Mouse (Mus musculus) small intestine, adult 2 months (tissue): ENCODE measurements around the gene Scai. TPM values are rescaled to one million over a fixed set of nuclear protein-coding genes. Genes with fewer than 3 reads are reported as not detected.

Experiments
- H3K27ac ChIP-seq: fragments of 200-500 bp; 2 replicates; pipeline ENCODE4 v1.5.1; 2012; ENCODE audit warnings: low read depth, low read length, control low read depth, inconsistent platforms; ENCODE audit not compliant: insufficient read depth
- H3K27me3 ChIP-seq: fragments of 200-500 bp; 2 replicates; pipeline ENCODE4 v1.6.1; 2012; ENCODE audit warnings: mild to moderate bottlenecking, moderate library complexity, low read length, inconsistent platforms; ENCODE audit not compliant: control insufficient read depth, insufficient read depth
- H3K36me3 ChIP-seq: fragments of 200-500 bp; 2 replicates; pipeline ENCODE4 v1.6.1; 2012; ENCODE audit warnings: mild to moderate bottlenecking, low read length, control low read depth, inconsistent platforms; ENCODE audit not compliant: control insufficient read depth, insufficient read depth
- H3K4me1 ChIP-seq: fragments of 200-500 bp; 2 replicates; pipeline ENCODE4 v1.6.1; 2012; ENCODE audit warnings: low read length, inconsistent platforms, mixed read lengths; ENCODE audit not compliant: control insufficient read depth, insufficient read depth, insufficient read length
- H3K4me3 ChIP-seq: fragments of 200-500 bp; 2 replicates; pipeline ENCODE4 v1.5.1; 2012; ENCODE audit warnings: low read depth, mild to moderate bottlenecking, control low read depth, inconsistent platforms, low read length, moderate library complexity
- CTCF ChIP-seq: fragments of 200-500 bp; IDR thresholded peaks from 2 replicates; pipeline ENCODE4 v1.5.1; 2012; ENCODE audit warnings: low read depth, mild to moderate bottlenecking, control low read depth, inconsistent platforms, low read length, moderate library complexity, mixed read lengths; ENCODE audit not compliant: insufficient replicate concordance, insufficient read length; ENCODE audit errors: extremely low read depth
- POLR2A ChIP-seq: fragments of 200-500 bp; IDR thresholded peaks from 2 replicates; pipeline ENCODE4 v1.6.1; 2012; ENCODE audit warnings: low read depth, mild to moderate bottlenecking, control low read depth, inconsistent platforms, low read length, moderate library complexity
- WGBS: fragments of 180-500 bp; shearing (Covaris S2); methylation state at CpG from one replicate; pipeline ENCODE4 v1.1.7; 2018; 5-methylcytosine and 5-hydroxymethylcytosine counted together
- polyA plus RNA-seq: library from polyadenylated mRNA; depleted of rRNA; stranded (reverse); fragments of >200 nt; gene quantifications from 2 replicates; pipeline ENCODE4 v1.2.3, GENCODE M21; 2012

Gene Scai
- polyA plus RNA-seq, 1 experiment, result 0.24 TPM

- Histone ChIP-seq H3K36me3 (no peaks in the 10 kb centered on the region), H3K4me1 (peaks cover 3% of the 10 kb centered on the region; the same call in 1 of the 2 replicates), H3K4me3 (no peak overlapping the region), H3K27ac (no peak overlapping the region), H3K27me3 (no peaks in the 10 kb centered on the region)
- no peak for TF ChIP-seq POLR2A
- TF ChIP-seq CTCF, result no peak
- 92% methylated on average over 4 of the region's 4 CpGs for WGBS
Observed at GRCm38 (mm10) chr2:39217150-39217549, 26.6 kb upstream of the Scai start.

DNA sequence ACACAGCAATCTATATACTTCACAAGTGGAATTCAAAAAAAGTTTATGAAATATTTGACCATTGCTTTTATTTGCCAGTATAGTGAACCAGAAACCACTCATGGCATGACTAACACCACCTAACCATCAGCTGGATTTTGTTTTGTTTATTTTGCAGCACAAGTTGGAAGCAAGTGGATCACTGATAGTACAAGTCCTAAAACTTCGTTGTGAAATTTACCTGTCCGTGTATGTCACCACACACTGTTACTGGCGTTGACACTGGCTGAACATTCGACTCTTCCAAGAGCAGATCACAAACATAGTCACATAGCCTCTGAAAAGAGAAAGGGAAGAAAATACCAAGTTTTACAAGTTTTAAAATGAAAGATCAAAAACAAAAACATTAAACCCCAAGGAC is 20.2 kb upstream of the Scai start:
- Histone ChIP-seq H3K36me3 (peaks cover 8% of the 10 kb centered on the region), H3K27ac (no peak overlapping the region), H3K4me3 (no peak overlapping the region), H3K27me3 (no peaks in the 10 kb centered on the region), H3K4me1 (no peaks in the 10 kb centered on the region)
- 81% methylated on average over 4 of the region's 4 CpGs for WGBS
- TF ChIP-seq CTCF (no peak), POLR2A (no peak)

- no peaks in the 10 kb centered on the region for H3K27me3 ChIP-seq
- H3K4me1 ChIP-seq, result 0 out of 2 replicates have a peak, but pooled peaks cover 1% of the 10 kb centered on the region
- no peak overlapping the region for H3K4me3 ChIP-seq
- H3K27ac ChIP-seq, result no peak overlapping the region
- WGBS, result 91% methylated on average over 2 of the region's 2 CpGs
- peaks cover 26% of the 10 kb centered on the region for H3K36me3 ChIP-seq
- TF ChIP-seq CTCF (no peak), POLR2A (no peak)
Observed at GRCm38 (mm10) chr2:39203359-39203758, 12.8 kb upstream of the Scai start.

DNA sequence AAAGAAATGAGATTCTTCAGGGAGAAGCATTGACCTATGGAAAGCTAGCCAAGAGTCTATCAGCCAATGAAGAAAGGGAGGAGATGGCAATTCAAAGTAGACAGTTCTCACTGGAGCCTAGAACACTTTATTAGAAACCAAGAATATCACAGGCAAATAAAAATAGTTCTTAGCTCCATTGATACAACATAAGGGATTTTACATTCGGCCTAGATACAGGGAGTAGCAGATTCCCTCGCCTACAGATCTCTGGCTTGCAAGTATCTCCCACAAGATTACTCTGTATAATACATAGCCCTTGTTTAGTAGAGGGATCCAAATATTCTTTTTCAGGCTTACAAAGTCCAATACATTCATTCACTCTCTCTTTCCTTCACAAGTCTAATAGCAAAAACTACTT is 4.3 kb upstream of the Scai start:
- Histone ChIP-seq H3K4me1 (no peaks in the 10 kb centered on the region; the same call in 1 of the 2 replicates), H3K4me3 (no peak overlapping the region), H3K27me3 (no peaks in the 10 kb centered on the region), H3K27ac (no peak overlapping the region), H3K36me3 (peaks cover 15% of the 10 kb centered on the region)
- TF ChIP-seq POLR2A (no peak), CTCF (no peak)
- WGBS, result 92% methylated on average over 2 of the region's 2 CpGs

DNA sequence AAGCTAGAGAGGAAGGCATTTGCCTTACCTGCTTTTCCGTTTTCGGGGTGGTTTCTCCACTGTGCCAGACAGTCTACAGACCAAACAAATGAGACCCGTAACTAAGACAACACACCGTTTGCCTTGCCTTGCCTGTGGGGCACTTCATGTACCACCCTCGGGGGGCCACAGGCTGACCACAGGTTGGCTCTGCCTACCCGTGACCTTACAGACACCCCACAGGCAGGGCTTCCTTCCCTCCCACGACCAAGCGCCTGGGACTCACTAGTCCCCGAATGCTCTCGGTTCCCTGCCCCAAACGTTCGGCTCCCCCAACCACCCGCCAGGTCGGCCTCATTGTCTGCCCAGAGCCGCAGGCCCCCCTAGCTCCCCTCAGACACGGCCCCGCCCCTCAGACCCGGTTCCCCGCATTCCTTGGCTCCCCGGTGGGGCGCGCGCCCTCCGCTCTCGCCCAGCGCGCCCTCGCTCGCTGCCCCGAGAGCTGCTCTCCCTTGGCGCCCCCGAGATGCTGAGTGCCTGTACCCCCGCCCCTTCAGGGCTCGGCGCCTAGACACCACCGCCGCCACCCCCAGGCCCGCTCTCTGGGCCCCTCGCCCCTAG is 473 bp downstream of the Scai start:
- Histone ChIP-seq H3K27me3 (no peaks in the 10 kb centered on the region), H3K36me3 (peaks cover 1% of the 10 kb centered on the region; the same call in 1 of the 2 replicates), H3K4me1 (no peaks in the 10 kb centered on the region; the same call in 1 of the 2 replicates), H3K4me3 (peak overlapping the region; percentile 94), H3K27ac (no peak overlapping the region)
- under 1% methylated on average over 39 of the region's 39 CpGs for WGBS
- TF ChIP-seq POLR2A, result no peak
- no peak for TF ChIP-seq CTCF

- H3K4me3 ChIP-seq, result no peak overlapping the region
- no peaks in the 10 kb centered on the region for H3K27me3 ChIP-seq
- no peaks in the 10 kb centered on the region; the same call in 1 of the 2 replicates for H3K4me1 ChIP-seq
- H3K36me3 ChIP-seq, result 0 out of 2 replicates have a peak, but pooled peaks cover 1% of the 10 kb centered on the region
- no peak overlapping the region for H3K27ac ChIP-seq
- TF ChIP-seq CTCF, result no peak
- no peak for TF ChIP-seq POLR2A
- 44% methylated on average over 3 of the region's 3 CpGs for WGBS
Observed at GRCm38 (mm10) chr2:39185942-39186341, 4.6 kb downstream of the Scai start.

- H3K4me1 ChIP-seq, result no peaks in the 10 kb centered on the region
- TF ChIP-seq POLR2A (no peak), CTCF (no peak)
- no peaks in the 10 kb centered on the region for H3K27me3 ChIP-seq
- no peak overlapping the region for H3K27ac ChIP-seq
- no peak overlapping the region for H3K4me3 ChIP-seq
- WGBS, result 93% methylated on average over 2 of the region's 2 CpGs
- 0 out of 2 replicates have a peak, but pooled peaks cover 1% of the 10 kb centered on the region for H3K36me3 ChIP-seq
Observed at GRCm38 (mm10) chr2:39183587-39183986, 6.9 kb downstream of the Scai start.
